Mouse (Mus musculus): ENCODE data around the gene Ddc.

Gene Ddc

GRCm38 (mm10) chr11:11788521-11788974 lies 109.4 kb downstream of the Ddc start:
- in situ Hi-C loops (cut with MboI), result loop anchor here (5.0 kb wide), 1 partner anchor 36 kb away; no protein-coding TSS in a partner anchor

- in situ Hi-C loops (cut with MboI), result loop anchor here (5.0 kb wide), 1 partner anchor 33 kb away; no protein-coding TSS in a partner anchor
These were observed 112.5 kb downstream of the Ddc start for GRCm38 (mm10) chr11:11785457-11785856.

GRCm38 (mm10) chr11:11781728-11782127 lies 116.2 kb downstream of the Ddc start:
- in situ Hi-C loops (cut with MboI), result no loop called here

GRCm38 (mm10) chr11:11778345-11778744 lies 119.6 kb downstream of the Ddc start:
- in situ Hi-C loops (cut with MboI), result no loop called here

- in situ Hi-C loops (cut with MboI), result no loop called here
These were observed 120.1 kb downstream of the Ddc start for GRCm38 (mm10) chr11:11777796-11778195.

GRCm38 (mm10) chr11:11777246-11777645 lies 120.7 kb downstream of the Ddc start:
- in situ Hi-C loops (cut with MboI), result no loop called here

GRCm38 (mm10) chr11:11776822-11777174 lies 121.1 kb downstream of the Ddc start:
- in situ Hi-C loops (cut with MboI), result no loop called here

- in situ Hi-C loops (cut with MboI), result no loop called here
These were observed 121.7 kb downstream of the Ddc start for GRCm38 (mm10) chr11:11776071-11776821.

GRCm38 (mm10) chr11:11774893-11775292 lies 123.1 kb downstream of the Ddc start:
- in situ Hi-C loops (cut with MboI), result no loop called here

GRCm38 (mm10) chr11:11774384-11774783 lies 123.6 kb downstream of the Ddc start:
- in situ Hi-C loops (cut with MboI), result no loop called here

- in situ Hi-C loops (cut with MboI), result no loop called here
These were observed 125.7 kb downstream of the Ddc start for GRCm38 (mm10) chr11:11772196-11772595.

GRCm38 (mm10) chr11:11770691-11771090 lies 127.3 kb downstream of the Ddc start:
- in situ Hi-C loops (cut with MboI), result no loop called here

GRCm38 (mm10) chr11:11769281-11769680 lies 128.7 kb downstream of the Ddc start:
- in situ Hi-C loops (cut with MboI), result no loop called here

- in situ Hi-C loops (cut with MboI), result no loop called here
These were observed 129.9 kb downstream of the Ddc start for GRCm38 (mm10) chr11:11768057-11768456.

GRCm38 (mm10) chr11:11766736-11767135 lies 131.2 kb downstream of the Ddc start:
- in situ Hi-C loops (cut with MboI), result no loop called here

GRCm38 (mm10) chr11:11766105-11766504 lies 131.8 kb downstream of the Ddc start:
- in situ Hi-C loops (cut with MboI), result no loop called here

GRCm38 (mm10) chr11:11765414-11765813 lies 132.5 kb downstream of the Ddc start:
- in situ Hi-C loops (cut with MboI), result no loop called here
